Mouse (Mus musculus) A20 (cell line): Measurements from ENCODE around the gene Hfe2.
A peak's percentile ranks its signal among the peaks of the same experiment; 100 is the strongest.

ENCODE experiments used
- DNase-seq: peaks from one replicate; pipeline ENCODE4 v3.0.0-alpha.2; 2011; ENCODE audit warnings: low read depth, low spot score

The Hfe2 gene

GRCm38 (mm10) chr3:96528506-96528905, 3.5 kb downstream of the Hfe2 start:
- DNase-seq: no peak

GRCm38 (mm10) chr3:96532050-96532449, 7.1 kb downstream of the Hfe2 start:
- no peak for DNase-seq

- DNase-seq: peak; percentile 22
Measured at GRCm38 (mm10) chr3:96534300-96534699, 9.3 kb downstream of the Hfe2 start.

- no peak for DNase-seq
Measured at GRCm38 (mm10) chr3:96539316-96539715, 14.3 kb downstream of the Hfe2 start.

GRCm38 (mm10) chr3:96540740-96541139, 15.8 kb downstream of the Hfe2 start:
- DNase-seq: no peak

- peak; percentile 58 for DNase-seq
Measured at GRCm38 (mm10) chr3:96541328-96542078, 16.5 kb downstream of the Hfe2 start.

- no peak for DNase-seq
Measured at GRCm38 (mm10) chr3:96542554-96542953, 17.6 kb downstream of the Hfe2 start.

GRCm38 (mm10) chr3:96543345-96543744, 18.4 kb downstream of the Hfe2 start:
- no peak for DNase-seq

GRCm38 (mm10) chr3:96545565-96545964, 20.6 kb downstream of the Hfe2 start:
- DNase-seq: peak; percentile 30

GRCm38 (mm10) chr3:96546880-96547279, 21.9 kb downstream of the Hfe2 start:
- no peak for DNase-seq

GRCm38 (mm10) chr3:96547389-96547960, 22.5 kb downstream of the Hfe2 start:
- DNase-seq: peak; percentile 77

GRCm38 (mm10) chr3:96548824-96549223, 23.9 kb downstream of the Hfe2 start:
- no peak for DNase-seq

- no peak for DNase-seq
Measured at GRCm38 (mm10) chr3:96549346-96549745, 24.4 kb downstream of the Hfe2 start.

GRCm38 (mm10) chr3:96551203-96551602, 26.2 kb downstream of the Hfe2 start:
- peak; percentile 57 for DNase-seq

GRCm38 (mm10) chr3:96551890-96552289, 26.9 kb downstream of the Hfe2 start:
- DNase-seq: no peak

GRCm38 (mm10) chr3:96553601-96554000, 28.6 kb downstream of the Hfe2 start:
- no peak for DNase-seq

- DNase-seq: no peak
Measured at GRCm38 (mm10) chr3:96554251-96554650, 29.3 kb downstream of the Hfe2 start.

GRCm38 (mm10) chr3:96555041-96555596, 30.1 kb downstream of the Hfe2 start:
- peak; percentile 70 for DNase-seq

- DNase-seq: peak; percentile 27
Measured at GRCm38 (mm10) chr3:96555999-96556614, 31.1 kb downstream of the Hfe2 start.

- DNase-seq: peak; percentile 63
Measured at GRCm38 (mm10) chr3:96556651-96557635, 32.0 kb downstream of the Hfe2 start.

- DNase-seq: peak; percentile 100
Measured at GRCm38 (mm10) chr3:96557694-96558093, 32.7 kb downstream of the Hfe2 start, which contains the start of gene Txnip. Gene Txnip, plus strand, starts transcription at chr3:96557957.
